Mouse (Mus musculus) spleen, adult 2 months (tissue): ENCODE measurements around the gene Utp11.

Source experiments
- CTCF ChIP-seq: fragments of 200-500 bp; IDR thresholded peaks from 2 replicates; pipeline ENCODE4 v1.5.1; 2011; ENCODE audit warnings: mild to moderate bottlenecking, inconsistent platforms; ENCODE audit not compliant: insufficient read depth, insufficient read length, insufficient replicate concordance; ENCODE audit errors: extremely low read depth
- POLR2A ChIP-seq: fragments of 200-500 bp; IDR thresholded peaks from 2 replicates; pipeline ENCODE4 v1.6.1; 2011; ENCODE audit warnings: low read depth, low read length, inconsistent platforms

- no peak for TF ChIP-seq CTCF
- no peak for TF ChIP-seq POLR2A
Measured at GRCm38 (mm10) chr4:124738783-124739182, 45.4 kb upstream of the Utp11 start.
